Mouse (Mus musculus) forebrain, embryonic 16.5 days (tissue): ENCODE measurements at regions not wholly inside any gene's neighbourhood (a gene's known extent, or its start where the extent isn't known, plus 50 kb on each side); places are given as distances from the start of the nearest gene placed in this dataset.
A peak's percentile ranks its signal among the peaks of the same experiment; 100 is the strongest.

Experiments
- ATAC-seq: fragments of 200-750 bp; cut with Nextera tagmentation; 2 replicates; pipeline ENCODE4 v1.8.0; 2017; ENCODE audit warnings: mild to moderate bottlenecking, moderate library complexity
- H3K27ac ChIP-seq: fragments of 300-500 bp; sonication (generic); 2 replicates; pipeline ENCODE4 v1.5.1; 2014; ENCODE audit warnings: low read length, control low read depth
- H3K27me3 ChIP-seq: fragments of 300-500 bp; sonication (generic); replicated peaks from 2 replicates; pipeline ENCODE4 v1.6.1; 2014; ENCODE audit warnings: low read length; ENCODE audit not compliant: control insufficient read depth, insufficient read depth
- H3K36me3 ChIP-seq: fragments of 300-500 bp; sonication (generic); 2 replicates; pipeline ENCODE4 v1.6.1; 2014; ENCODE audit not compliant: control insufficient read depth, insufficient read depth
- H3K4me1 ChIP-seq: fragments of 300-500 bp; sonication (generic); replicated peaks from 2 replicates; pipeline ENCODE4 v1.6.1; 2014; ENCODE audit warnings: low read length; ENCODE audit not compliant: control insufficient read depth, insufficient read depth
- H3K4me2 ChIP-seq: fragments of 300-500 bp; sonication (generic); 2 replicates; pipeline ENCODE4 v1.6.1; 2014; ENCODE audit warnings: mild to moderate bottlenecking, low read length, control low read depth
- H3K4me3 ChIP-seq: fragments of 300-500 bp; sonication (generic); replicated peaks from 2 replicates; pipeline ENCODE4 v1.5.1; 2014; ENCODE audit warnings: mild to moderate bottlenecking, low read length, control low read depth
- H3K9ac ChIP-seq: fragments of 300-500 bp; sonication (generic); replicated peaks from 2 replicates; pipeline ENCODE4 v1.6.1; 2014; ENCODE audit warnings: low read depth, low read length, control low read depth
- H3K9me3 ChIP-seq: fragments of 300-500 bp; sonication (generic); 2 replicates; pipeline ENCODE4 v1.6.1; 2016; ENCODE audit warnings: low read length; ENCODE audit not compliant: control insufficient read depth
- WGBS: fragments of 180-500 bp; shearing (Covaris S2); extraction: QIAGEN DNeasy Blood & Tissue Kit; methylation state at CpG from one replicate; pipeline ENCODE4 v1.1.7; 2014; 5-methylcytosine and 5-hydroxymethylcytosine counted together

DNA sequence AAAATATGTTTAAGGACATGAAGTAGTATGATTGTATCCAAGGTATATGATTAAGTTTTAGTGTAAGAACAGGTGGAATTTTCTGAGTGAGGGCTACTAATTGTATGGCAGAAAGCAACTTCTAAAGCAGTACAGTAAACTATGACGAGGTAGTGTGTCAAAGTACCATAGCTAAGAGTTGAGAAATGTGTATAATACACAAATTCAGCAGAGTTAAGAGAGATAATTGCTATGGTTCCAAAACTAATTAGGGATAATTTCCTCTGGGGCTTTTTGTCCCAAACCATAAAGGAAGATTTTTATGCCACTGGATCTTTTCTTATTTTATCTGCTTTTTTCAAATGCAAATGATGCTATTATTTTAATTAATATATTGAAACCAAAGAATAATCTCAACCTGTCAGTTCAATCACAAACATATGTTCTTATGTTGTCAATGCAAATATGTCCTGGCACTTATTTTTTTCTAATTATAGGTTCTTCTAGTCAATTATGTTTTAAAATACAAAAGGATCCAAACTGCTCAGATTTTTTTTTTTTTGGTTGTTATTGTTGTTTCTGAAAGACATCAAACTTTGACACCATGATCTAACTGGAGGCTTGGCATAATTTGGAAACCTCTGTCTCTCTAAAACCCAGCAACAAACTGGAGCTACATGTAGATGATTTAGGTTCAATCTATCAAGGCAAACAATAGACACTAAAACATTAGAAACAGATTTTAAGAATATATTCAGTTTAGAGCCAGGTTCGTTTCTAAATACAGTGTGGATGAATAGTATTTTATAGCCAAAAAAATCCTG is 675.8 kb downstream of the Otol1 start:
- no peaks in the 10 kb centered on the region for H3K36me3 ChIP-seq
- H3K9ac ChIP-seq, result no peak overlapping the region
- WGBS, result 34% methylated on average over 2 of the region's 2 CpGs
- H3K4me1 ChIP-seq, result no peaks in the 10 kb centered on the region
- no peak overlapping the region for H3K4me2 ChIP-seq
- no peaks in the 10 kb centered on the region for H3K27me3 ChIP-seq
- no peak overlapping the region for H3K27ac ChIP-seq
- H3K4me3 ChIP-seq, result no peak overlapping the region
- no peaks in the 10 kb centered on the region for H3K9me3 ChIP-seq
- peak; percentile 85 for ATAC-seq

GRCm38 (mm10) chr3:70684251-70684650 is 676.8 kb downstream of the Otol1 start:
- Histone ChIP-seq H3K27me3 (no peaks in the 10 kb centered on the region), H3K4me2 (no peak overlapping the region), H3K27ac (no peak overlapping the region), H3K4me3 (no peak overlapping the region), H3K4me1 (no peaks in the 10 kb centered on the region), H3K36me3 (no peaks in the 10 kb centered on the region), H3K9me3 (no peaks in the 10 kb centered on the region), H3K9ac (no peak overlapping the region)
- peak; percentile 76 for ATAC-seq
